8 mouse cellular contexts compared by ENCODE assay signal in genomic region chr14:62965811-62966520, GRCm38 (mm10). TPM values are rescaled to one million over a fixed set of nuclear protein-coding genes. Genes with fewer than 3 reads are reported as not detected.
DNase-seq lines count a peak whose midpoint lies in the region; ATAC-seq and TF ChIP-seq lines count a peak whose summit lies in the region.

No protein-coding gene starts in this region.

- TF ChIP-seq POLR2A in cerebellum, adult 2 months (IDR thresholded peaks at IDR 0.05; ENCODE audit: borderline replicate concordance, insufficient read depth, low read length) = no peak

- peak overlapping the region; percentile 33 for H3K9ac ChIP-seq in forebrain, embryonic 11.5 days (ENCODE audit: low read length)
- H3K9ac ChIP-seq in midbrain, embryonic 14.5 days (replicated peaks; ENCODE audit: low read length) = no peak overlapping the region

- peak overlapping the region; percentile 40 for H3K4me2 ChIP-seq in forebrain, embryonic 11.5 days (ENCODE audit: low read depth, low read length, severe bottlenecking)
- peak overlapping the region; percentile 46 for H3K4me2 ChIP-seq in midbrain, embryonic 14.5 days (ENCODE audit: low read length)

- H3K27me3 ChIP-seq in forebrain, embryonic 11.5 days (ENCODE audit: control insufficient read depth, insufficient read depth, low read length) = no peaks in the 10 kb centered on the region
- H3K27me3 ChIP-seq in midbrain, embryonic 14.5 days (ENCODE audit: control insufficient read depth, insufficient read depth, low read length) = no peaks in the 10 kb centered on the region
- H3K27me3 ChIP-seq in cerebellum, adult 2 months (ENCODE audit: control insufficient read depth, insufficient read depth, low read length) = no peaks in the 10 kb centered on the region

- no peak for DNase-seq in gastrocnemius, adult 2 months
- DNase-seq in gastrocnemius, postnatal 4 days (ENCODE audit: low spot score in 2 of 2) = no peak
- DNase-seq in forebrain, embryonic 11.5 days (ENCODE audit: low spot score) = no peak
- DNase-seq in kidney, postnatal 10 days = peak; percentile 30
- peak; percentile 31 for DNase-seq in midbrain, embryonic 14.5 days
- no peak for DNase-seq in thymus, postnatal 10 days (ENCODE audit: low spot score in 2 of 2)
- DNase-seq in cerebellum, adult 2 months = no peak
- DNase-seq in testis, postnatal 14 days (ENCODE audit: low spot score) = no peak

- H3K9me3 ChIP-seq in forebrain, embryonic 11.5 days (ENCODE audit: control insufficient read depth, low read length) = no peaks in the 10 kb centered on the region
- H3K9me3 ChIP-seq in midbrain, embryonic 14.5 days (ENCODE audit: control insufficient read depth, low read length) = no peaks in the 10 kb centered on the region

- 28% methylated on average over 15 of the region's 15 CpGs for WGBS in forebrain, embryonic 11.5 days
- 21% methylated on average over 15 of the region's 15 CpGs for WGBS in midbrain, embryonic 14.5 days
- WGBS in cerebellum, adult 2 months = 30% methylated on average over 15 of the region's 15 CpGs

- peak overlapping the region; percentile 59 for H3K4me3 ChIP-seq in gastrocnemius, adult 2 months
- peak overlapping the region; percentile 10; the same call in 1 of the 2 replicates for H3K4me3 ChIP-seq in forebrain, embryonic 11.5 days (ENCODE audit: low read depth, low read length)
- H3K4me3 ChIP-seq in midbrain, embryonic 14.5 days (replicated peaks; ENCODE audit: low read depth, low read length) = peak overlapping the region; percentile 21
- H3K4me3 ChIP-seq in cerebellum, adult 2 months (replicated peaks; ENCODE audit: insufficient read depth, low read depth, low read length) = no peak overlapping the region

- no peaks in the 10 kb centered on the region for H3K4me1 ChIP-seq in forebrain, embryonic 11.5 days (replicated peaks; ENCODE audit: control insufficient read depth, insufficient read depth, low read length)
- H3K4me1 ChIP-seq in midbrain, embryonic 14.5 days (ENCODE audit: control insufficient read depth, insufficient read depth, low read length) = no peaks in the 10 kb centered on the region; the same call in 1 of the 2 replicates
- peaks cover 10% of the 10 kb centered on the region for H3K4me1 ChIP-seq in cerebellum, adult 2 months (ENCODE audit: control insufficient read depth, insufficient read depth, low read length)

- no peak for ATAC-seq in forebrain, embryonic 11.5 days (replicated peaks; ENCODE audit: low FRiP score)
- ATAC-seq in midbrain, embryonic 14.5 days (ENCODE audit: low FRiP score, low TSS enrichment) = no peak

- intact Hi-C loops in gastrocnemius, adult 2 months (cut with DNase I) = no loop called here

- TF ChIP-seq CTCF in gastrocnemius, adult 2 months (IDR thresholded peaks at IDR 0.05) = no peak
- no peak for TF ChIP-seq CTCF in cerebellum, adult 2 months (IDR thresholded peaks at IDR 0.05; ENCODE audit: borderline replicate concordance, insufficient read depth, low read depth, low read length)

- no peak overlapping the region for H3K27ac ChIP-seq in gastrocnemius, adult 2 months
- H3K27ac ChIP-seq in forebrain, embryonic 11.5 days (ENCODE audit: low read depth, low read length) = no peak overlapping the region
- H3K27ac ChIP-seq in midbrain, embryonic 14.5 days (replicated peaks; ENCODE audit: low read depth, low read length) = 0 out of 2 replicates have a peak overlapping the region, but pooled peaks have one; percentile 5
- H3K27ac ChIP-seq in cerebellum, adult 2 months (ENCODE audit: insufficient read depth, low read length) = no peak overlapping the region

- no peaks in the 10 kb centered on the region for H3K36me3 ChIP-seq in forebrain, embryonic 11.5 days (ENCODE audit: control insufficient read depth, insufficient read depth, low read length)
- no peaks in the 10 kb centered on the region for H3K36me3 ChIP-seq in midbrain, embryonic 14.5 days (ENCODE audit: control insufficient read depth, insufficient read depth, low read length)

RNA-seq across cellular contexts. Expression of gene Defb48, which starts 18.3 kb away (rescaled TPM):
- not detected for total RNA-seq in gastrocnemius, adult 2 months (2021)
- total RNA-seq in gastrocnemius, postnatal 4 days (2021) = not detected
- not detected in 2 replicates for polyA plus RNA-seq in forebrain, embryonic 11.5 days (2014; fragmentation: Nextera tagmentation; extraction: Ambion mirVana)
- polyA plus RNA-seq in midbrain, embryonic 14.5 days (2014; fragmentation: Nextera tagmentation; extraction: Ambion mirVana) = not detected in 2 replicates
- not detected in 2 replicates for polyA plus RNA-seq in cerebellum, adult 2 months (2012; rRNA removed)

RNA-seq across cellular contexts. Expression of gene Defb47, which starts 31.9 kb away (rescaled TPM):
- total RNA-seq in gastrocnemius, adult 2 months (2021) = not detected
- total RNA-seq in gastrocnemius, postnatal 4 days (2021) = not detected
- not detected in 2 replicates for polyA plus RNA-seq in forebrain, embryonic 11.5 days (2014; fragmentation: Nextera tagmentation; extraction: Ambion mirVana)
- 0.75 TPM in 1 of 2 replicates, not detected in the other for polyA plus RNA-seq in midbrain, embryonic 14.5 days (2014; fragmentation: Nextera tagmentation; extraction: Ambion mirVana)
- polyA plus RNA-seq in cerebellum, adult 2 months (2012; rRNA removed) = 1.4 and 2.6 TPM in 2 replicates

RNA-seq across cellular contexts. Expression of gene Defb43, which starts 45.6 kb away (rescaled TPM):
- total RNA-seq in gastrocnemius, adult 2 months (2021) = not detected
- total RNA-seq in gastrocnemius, postnatal 4 days (2021) = not detected
- polyA plus RNA-seq in forebrain, embryonic 11.5 days (2014; fragmentation: Nextera tagmentation; extraction: Ambion mirVana) = not detected in 2 replicates
- polyA plus RNA-seq in midbrain, embryonic 14.5 days (2014; fragmentation: Nextera tagmentation; extraction: Ambion mirVana) = not detected in 2 replicates
- polyA plus RNA-seq in cerebellum, adult 2 months (2012; rRNA removed) = not detected in 2 replicates

Comparison
In these comparisons a context has a peak if more than half of its experiments do, and no peak if none do; other contexts are left out.
1. DNase-seq: peak in kidney, postnatal 10 days (single experiment) and midbrain, embryonic 14.5 days (single experiment); none in gastrocnemius, adult 2 months (single experiment), gastrocnemius, postnatal 4 days (0 of 2), forebrain, embryonic 11.5 days (single experiment), thymus, postnatal 10 days (0 of 2), cerebellum, adult 2 months (0 of 2) and testis, postnatal 14 days (single experiment).